Mouse (Mus musculus) embryonic fibroblast, embryonic 13.5 days (primary cell): ENCODE results near the gene Mapk8ip2.

ENCODE experiments used
- CTCF ChIP-seq: IDR thresholded peaks from 2 replicates; pipeline ENCODE4 v1.5.1; 2011; ENCODE audit warnings: mild to moderate bottlenecking, control low read depth, low read length, moderate library complexity, borderline replicate concordance; ENCODE audit not compliant: insufficient read depth
- POLR2A ChIP-seq: IDR thresholded peaks from 2 replicates; pipeline ENCODE4 v1.6.1; 2011; ENCODE audit warnings: low read depth, mild to moderate bottlenecking, control low read depth, low read length, moderate library complexity

DNA sequence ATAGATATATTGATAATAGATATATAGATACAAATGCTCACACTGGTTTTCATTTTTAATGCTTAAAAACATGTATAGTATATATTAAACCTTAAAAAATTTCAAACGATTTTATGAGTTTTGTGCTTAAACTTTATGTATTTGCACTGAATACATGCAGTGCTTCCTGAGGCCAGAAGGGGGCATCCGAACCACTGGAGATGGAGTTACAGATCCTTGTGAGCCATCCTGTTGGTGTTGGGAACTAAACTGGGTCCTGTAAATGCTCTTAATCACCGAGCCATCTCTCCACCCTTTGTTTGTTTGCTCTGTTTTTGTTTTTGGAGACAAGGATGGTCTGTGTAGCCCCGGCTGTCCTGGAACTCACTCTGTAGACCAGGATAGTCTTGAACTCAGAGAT lies 41.3 kb downstream of the Mapk8ip2 start:
- TF ChIP-seq CTCF (no peak), POLR2A (no peak)
